Mouse (Mus musculus) heart, adult 2 months (tissue): Measurements from ENCODE around the gene Zfp667.
"Not testable (repeated sequence)": the region's sequence is repeated elsewhere in the genome, so short reads cannot be mapped to it uniquely, and the experiment has no call there.

Experiments
- CTCF ChIP-seq: fragments of 200-600 bp; IDR thresholded peaks from 2 replicates; pipeline ENCODE4 v1.8.1; 2022; ENCODE audit warnings: antibody characterized with exemption, mild to moderate bottlenecking, moderate library complexity
- POLR2A ChIP-seq: fragments of 200-500 bp; IDR thresholded peaks from 2 replicates; pipeline ENCODE4 v1.6.1; 2011; ENCODE audit warnings: mild to moderate bottlenecking, low read depth, low read length, control low read depth; ENCODE audit not compliant: insufficient read depth

DNA sequence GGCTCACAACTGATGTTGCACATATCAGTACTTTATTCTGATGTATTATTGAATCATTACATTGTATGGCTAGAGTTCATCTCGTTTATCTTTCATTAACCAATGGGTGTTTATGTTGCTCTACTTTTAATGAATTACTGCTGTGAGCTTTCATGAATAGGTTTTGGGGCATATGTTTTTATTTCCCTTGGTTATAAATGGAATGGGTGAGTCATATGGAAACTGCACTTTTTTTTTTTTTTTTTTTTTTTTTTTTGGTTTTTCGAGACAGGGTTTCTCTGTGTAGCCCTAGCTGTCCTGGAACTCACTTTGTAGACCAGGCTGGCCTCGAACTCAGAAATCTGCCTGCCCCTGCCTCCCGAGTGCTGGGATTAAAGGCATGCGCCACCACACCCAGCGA is 4.7 kb downstream of the Zfp667 start:
- TF ChIP-seq CTCF, POLR2A: not testable (repeated sequence)
